Mouse (Mus musculus): ENCODE data around the gene Apba1.

The Apba1 gene

GRCm38 (mm10) chr19:23879862-23880261, 121.2 kb downstream of the Apba1 start:
- DNase-seq: no peak

GRCm38 (mm10) chr19:23886169-23886568, 127.5 kb downstream of the Apba1 start:
- DNase-seq: no peak

- no peak for DNase-seq
Observed at GRCm38 (mm10) chr19:23891421-23891820, 132.7 kb downstream of the Apba1 start.

- peak; percentile 29 for DNase-seq
Observed at GRCm38 (mm10) chr19:23892633-23893032, 133.9 kb downstream of the Apba1 start.

GRCm38 (mm10) chr19:23893093-23893889, 134.6 kb downstream of the Apba1 start:
- DNase-seq: peak; percentile 68

- no peak for DNase-seq
Observed at GRCm38 (mm10) chr19:23893946-23894345, 135.3 kb downstream of the Apba1 start.

- DNase-seq: no peak
Observed at GRCm38 (mm10) chr19:23894822-23895221, 136.1 kb downstream of the Apba1 start.

GRCm38 (mm10) chr19:23896915-23897314, 138.2 kb downstream of the Apba1 start:
- DNase-seq: no peak

- DNase-seq: no peak
Observed at GRCm38 (mm10) chr19:23898501-23898900, 139.8 kb downstream of the Apba1 start.

- DNase-seq: no peak
Observed at GRCm38 (mm10) chr19:23901177-23901576, 142.5 kb downstream of the Apba1 start.

- DNase-seq: no peak
Observed at GRCm38 (mm10) chr19:23901768-23902167, 143.1 kb downstream of the Apba1 start.

- no peak for DNase-seq
Observed at GRCm38 (mm10) chr19:23903066-23903465, 144.4 kb downstream of the Apba1 start.

- DNase-seq: no peak
Observed at GRCm38 (mm10) chr19:23904922-23905321, 146.2 kb downstream of the Apba1 start.

- DNase-seq: no peak
Observed at GRCm38 (mm10) chr19:23905772-23906171, 147.1 kb downstream of the Apba1 start.

GRCm38 (mm10) chr19:23910345-23910744, 151.7 kb downstream of the Apba1 start:
- DNase-seq: no peak

GRCm38 (mm10) chr19:23919384-23920219, 160.9 kb downstream of the Apba1 start:
- DNase-seq: no peak

GRCm38 (mm10) chr19:23920220-23920544, 161.5 kb downstream of the Apba1 start:
- DNase-seq: peak; percentile 30

- DNase-seq: peak; percentile 49
Observed at GRCm38 (mm10) chr19:23922601-23923000, 163.9 kb downstream of the Apba1 start.

GRCm38 (mm10) chr19:23924057-23924456, 165.4 kb downstream of the Apba1 start:
- no peak for DNase-seq

GRCm38 (mm10) chr19:23924791-23925190, 166.1 kb downstream of the Apba1 start:
- no peak for DNase-seq

- no peak for DNase-seq
Observed at GRCm38 (mm10) chr19:23925541-23925940, 166.9 kb downstream of the Apba1 start.

- DNase-seq: peak; percentile 83
Observed at GRCm38 (mm10) chr19:23930826-23931225, 172.1 kb downstream of the Apba1 start.

GRCm38 (mm10) chr19:23941422-23941949, 182.8 kb downstream of the Apba1 start:
- DNase-seq: no peak

- DNase-seq: no peak
Observed at GRCm38 (mm10) chr19:23942886-23943285, 184.2 kb downstream of the Apba1 start.

Data from right cerebral cortex, adult 18-20 months (tissue).